Mouse (Mus musculus): ENCODE results near the gene Atf3. TPM values are rescaled to one million over a fixed set of nuclear protein-coding genes. Genes with fewer than 3 reads are reported as not detected.

Atf3 gene
- total RNA-seq, 2 experiments from 2014 or later: 14.7 to 163 TPM

GRCm38 (mm10) chr1:191193657-191194424 lies 24.0 kb downstream of the Atf3 start:
- DNase-seq (ENCODE audit: low spot score): peak; percentile 32

GRCm38 (mm10) chr1:191192751-191193150 lies 25.1 kb downstream of the Atf3 start:
- no peak for DNase-seq (ENCODE audit: low spot score)

- no peak for DNase-seq (ENCODE audit: low spot score)
Measured at GRCm38 (mm10) chr1:191192213-191192612, 25.6 kb downstream of the Atf3 start.

GRCm38 (mm10) chr1:191189671-191190372 lies 28.0 kb downstream of the Atf3 start:
- DNase-seq (ENCODE audit: low spot score): no peak

- peak; percentile 24 for DNase-seq (ENCODE audit: low spot score)
Measured at GRCm38 (mm10) chr1:191186386-191186770, 31.5 kb downstream of the Atf3 start.

- peak; percentile 15 for DNase-seq (ENCODE audit: low spot score)
Measured at GRCm38 (mm10) chr1:191185761-191186385, 32.0 kb downstream of the Atf3 start.

- DNase-seq (ENCODE audit: low spot score): peak; percentile 39
Measured at GRCm38 (mm10) chr1:191184841-191185251, 33.0 kb downstream of the Atf3 start.

- DNase-seq (ENCODE audit: low spot score): peak; percentile 18
Measured at GRCm38 (mm10) chr1:191184066-191184815, 33.6 kb downstream of the Atf3 start.

- DNase-seq (ENCODE audit: low spot score): peak; percentile 99
Measured at GRCm38 (mm10) chr1:191183163-191184065, 34.4 kb downstream of the Atf3 start.

- peak; percentile 74 for DNase-seq (ENCODE audit: low spot score)
Measured at GRCm38 (mm10) chr1:191182431-191183162, 35.2 kb downstream of the Atf3 start.

GRCm38 (mm10) chr1:191181469-191182259 lies 36.2 kb downstream of the Atf3 start:
- DNase-seq (ENCODE audit: low spot score): no peak

- no peak for DNase-seq (ENCODE audit: low spot score)
Measured at GRCm38 (mm10) chr1:191180397-191180796, 37.4 kb downstream of the Atf3 start.

- DNase-seq (ENCODE audit: low spot score): no peak
Measured at GRCm38 (mm10) chr1:191179846-191180245, 38.0 kb downstream of the Atf3 start.

GRCm38 (mm10) chr1:191178511-191179188 lies 39.2 kb downstream of the Atf3 start:
- no peak for DNase-seq (ENCODE audit: low spot score)

- no peak for DNase-seq (ENCODE audit: low spot score)
Measured at GRCm38 (mm10) chr1:191176887-191177286, 41.0 kb downstream of the Atf3 start.

GRCm38 (mm10) chr1:191172487-191172886 lies 45.4 kb downstream of the Atf3 start:
- DNase-seq (ENCODE audit: low spot score): no peak

- DNase-seq (ENCODE audit: low spot score): no peak
Measured at GRCm38 (mm10) chr1:191170444-191170843, 47.4 kb downstream of the Atf3 start.

GRCm38 (mm10) chr1:191166189-191166588 lies 51.6 kb downstream of the Atf3 start:
- no peak for DNase-seq (ENCODE audit: low spot score)
